Mouse (Mus musculus): ENCODE measurements around the gene Kif1b.

Gene Kif1b

DNA sequence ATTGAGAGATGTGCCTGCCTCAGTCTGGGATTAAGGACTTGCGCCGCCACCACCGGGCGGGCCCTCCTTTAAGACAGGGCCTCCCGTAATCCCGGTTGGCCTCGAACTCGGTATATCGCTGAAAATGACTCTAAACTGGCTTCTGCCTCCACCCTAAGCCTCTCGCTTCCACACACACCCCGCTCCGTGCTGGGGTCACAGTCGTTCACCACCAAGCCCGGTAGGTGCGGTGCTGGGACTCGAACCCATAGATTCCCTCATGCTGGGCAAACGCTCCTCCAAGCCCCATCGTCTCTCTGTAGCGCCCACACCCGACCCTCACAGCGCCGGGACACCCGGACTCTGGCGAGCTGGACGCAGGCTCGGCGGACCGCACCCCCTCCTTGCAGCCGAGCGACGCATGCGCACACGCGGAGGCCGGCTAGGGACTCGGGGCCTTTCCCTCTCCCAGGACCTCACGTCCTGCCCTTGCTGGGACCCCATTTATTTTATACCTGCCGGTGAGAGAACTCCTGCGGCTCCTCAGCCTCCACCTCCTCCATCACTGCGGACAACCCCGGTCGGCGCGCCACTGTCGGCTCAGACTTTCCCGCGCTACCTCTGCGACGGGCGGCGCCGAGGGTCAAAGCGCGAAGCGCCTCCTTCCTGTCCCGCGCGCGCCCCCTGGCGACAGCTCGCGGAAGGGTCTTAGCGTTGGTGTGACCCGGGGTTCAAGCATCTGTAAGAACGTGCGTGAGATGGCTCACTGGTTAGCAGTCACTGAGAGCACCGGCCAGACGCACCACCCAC is 170.3 kb downstream of the Kif1b start, which contains the start of gene Cenps:
Gene Cenps (minus strand): TSS at position 648 of the 789 bp plus-strand sequence.
- DNase-seq (ENCODE audit: low spot score), result peak; percentile 76

DNA sequence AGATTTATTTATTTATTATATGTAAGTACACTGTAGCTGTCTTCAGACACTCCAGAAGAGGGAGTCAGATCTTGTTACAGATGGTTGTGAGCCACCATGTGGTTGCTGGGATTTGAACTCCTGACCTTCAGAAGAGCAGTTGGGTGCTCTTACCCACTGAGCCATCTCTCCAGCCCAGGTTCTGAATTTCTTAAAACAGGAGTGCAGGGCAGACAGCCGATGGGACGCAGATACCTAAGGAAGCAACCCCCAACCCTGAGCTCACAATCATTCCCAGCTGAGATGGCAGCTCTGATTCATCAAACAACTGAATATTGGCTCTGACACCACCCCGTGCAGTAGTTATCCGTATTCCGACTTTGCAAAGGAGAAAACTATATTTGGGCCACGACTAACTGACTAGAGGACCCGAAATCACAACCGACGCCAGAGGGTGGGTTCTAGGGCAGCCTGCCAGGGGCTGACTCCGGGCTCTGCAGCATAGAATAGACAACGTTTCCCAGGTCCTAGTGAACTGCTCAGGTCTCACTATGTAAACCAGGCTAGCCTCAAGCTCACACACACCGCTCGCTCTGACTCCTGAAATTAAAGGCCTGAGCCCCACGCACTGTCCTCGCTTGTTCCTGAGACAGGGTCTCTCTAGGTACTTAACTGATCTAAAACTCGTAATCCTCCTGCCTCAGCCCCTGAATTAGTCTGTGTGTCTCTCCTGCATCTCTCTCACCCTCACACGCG is 171.2 kb downstream of the Kif1b start:
- DNase-seq (ENCODE audit: low spot score), result no peak

DNA sequence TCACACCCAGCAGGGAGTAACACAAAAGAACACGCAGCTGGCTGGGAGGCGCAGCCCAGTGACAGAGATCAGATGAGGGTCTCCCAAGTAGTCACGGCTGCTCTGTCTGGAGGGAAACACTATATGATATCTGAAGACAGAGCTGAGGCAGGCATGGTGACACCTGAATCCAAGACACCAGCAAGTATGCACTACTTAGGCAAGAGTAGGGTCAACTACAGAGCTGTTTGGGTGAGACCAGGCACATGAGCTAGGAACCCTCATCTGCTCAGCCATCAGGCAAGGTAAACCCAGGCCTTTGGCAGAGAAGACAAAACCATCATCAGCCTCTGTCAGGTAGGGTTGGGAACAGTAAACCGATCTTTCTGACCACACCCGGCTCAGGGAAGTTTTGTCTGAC is 174.1 kb downstream of the Kif1b start:
- no peak for DNase-seq (ENCODE audit: low spot score)

DNA sequence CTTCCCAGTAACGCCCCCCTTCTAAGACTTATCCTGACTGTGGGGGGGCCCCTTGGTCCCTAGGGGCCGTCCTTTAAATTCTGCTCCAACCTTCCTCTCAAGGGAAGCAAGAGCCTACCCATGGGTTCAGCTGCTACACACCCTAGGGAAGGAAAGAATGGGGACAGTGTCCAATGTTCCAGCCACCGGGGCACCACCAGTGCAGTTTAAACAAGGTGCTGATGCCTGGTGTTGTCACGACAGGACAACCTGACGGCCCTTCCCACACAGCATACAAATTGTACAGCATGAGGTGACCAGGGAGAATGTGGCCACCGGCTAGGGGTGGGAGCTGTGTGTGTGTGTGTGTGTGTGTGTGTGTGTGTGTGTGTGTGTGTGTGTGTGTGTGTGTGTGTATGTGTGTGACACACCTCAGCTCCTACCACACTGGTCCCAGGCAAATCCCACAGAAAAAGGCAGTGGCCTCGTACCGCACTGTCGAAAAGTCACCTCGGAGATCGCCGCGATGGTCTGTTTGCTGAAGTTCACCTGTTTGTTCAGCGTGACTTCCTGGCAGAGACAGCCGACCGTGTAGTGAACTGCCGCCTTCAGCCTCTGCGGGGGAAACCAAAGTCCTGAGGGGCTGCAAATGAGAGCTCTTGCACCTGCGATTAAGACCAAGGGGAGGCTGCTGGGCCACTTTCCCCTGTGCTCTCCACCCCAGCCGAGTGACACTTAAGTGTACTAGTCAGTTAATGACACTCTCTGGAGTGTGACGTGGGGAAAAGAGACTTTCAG is 175.5 kb downstream of the Kif1b start:
- no peak for DNase-seq (ENCODE audit: low spot score)

DNA sequence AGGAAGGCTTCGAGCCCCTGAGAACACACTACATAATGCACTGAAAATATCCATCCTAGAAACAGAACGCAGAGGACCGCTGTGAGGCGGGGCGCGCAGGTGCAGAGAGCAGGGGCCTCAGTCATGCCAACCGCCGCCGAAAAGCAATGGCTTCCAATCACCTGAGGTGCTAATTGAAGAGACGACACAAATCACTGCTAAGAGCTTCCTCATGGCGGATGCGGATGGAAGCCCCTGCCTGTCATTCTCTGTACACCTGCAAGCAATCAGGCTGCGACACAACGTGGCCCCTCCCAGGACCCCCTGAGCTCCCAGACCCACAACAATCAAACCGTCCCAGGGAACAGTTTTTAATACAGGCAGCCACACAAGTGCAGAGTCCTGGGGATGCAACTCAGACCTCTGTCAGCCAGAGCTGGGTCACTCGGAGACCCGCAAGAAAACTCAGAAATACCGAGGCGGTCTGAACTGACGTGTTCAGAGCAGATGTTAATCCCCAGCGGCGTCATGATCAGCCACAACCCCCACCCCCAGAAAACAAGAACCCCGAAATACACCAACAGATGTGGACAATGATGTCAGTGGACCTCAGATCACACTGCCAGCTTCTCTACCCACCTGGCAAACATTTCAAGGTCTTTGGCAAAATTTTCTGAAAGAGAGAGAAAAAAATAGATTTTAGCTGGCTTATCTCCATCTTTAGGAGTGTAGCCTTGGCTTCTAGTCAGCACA is 176.3 kb downstream of the Kif1b start:
- DNase-seq (ENCODE audit: low spot score), result no peak

DNA sequence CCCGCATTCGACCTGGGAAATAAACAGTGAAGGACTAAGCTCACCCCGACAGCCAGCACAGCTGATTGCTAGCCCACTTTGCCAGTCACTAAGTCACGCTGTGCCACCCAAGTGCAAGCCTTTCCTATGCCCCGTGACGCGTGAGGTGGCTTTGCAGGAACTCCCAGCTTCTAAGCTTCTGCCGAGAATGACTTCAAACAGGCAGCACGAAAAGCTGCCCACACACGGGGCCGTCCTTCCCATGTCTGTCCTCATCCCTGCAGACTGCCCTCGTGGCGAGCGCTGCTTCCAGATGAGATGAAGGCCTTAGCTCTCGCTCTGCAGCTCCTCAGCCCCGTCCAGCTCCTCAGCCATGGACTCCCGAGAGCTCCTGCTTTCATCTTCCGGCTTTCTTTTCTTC is 179.0 kb downstream of the Kif1b start:
- DNase-seq (ENCODE audit: low spot score), result no peak

DNA sequence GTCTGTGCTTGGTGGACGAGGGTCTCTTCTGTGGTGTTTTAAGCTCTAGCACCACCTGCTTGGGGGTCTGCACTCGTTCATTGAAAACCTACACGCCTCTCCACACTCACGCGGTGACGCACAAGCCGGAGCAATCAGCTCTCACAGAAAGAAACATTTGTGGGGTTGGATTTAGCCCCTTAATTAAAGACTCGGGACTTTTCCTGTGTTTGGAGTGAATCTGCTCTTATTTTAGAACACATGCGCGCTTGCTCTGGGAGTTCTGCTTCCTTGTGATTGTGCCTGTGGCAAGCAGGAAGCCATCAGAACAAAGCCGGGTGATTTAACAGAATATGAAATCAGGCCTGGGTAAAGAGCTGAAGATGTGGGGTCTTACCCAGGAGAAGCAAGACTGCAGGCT is 180.8 kb downstream of the Kif1b start, which contains the start of gene Cort:
Gene Cort (minus strand): TSS at position 101 of the 400 bp plus-strand sequence.
- DNase-seq (ENCODE audit: low spot score), result no peak

All from urinary bladder, postnatal 10 days (tissue).